7 mouse cellular contexts compared by ENCODE assay signal in the genomic region with DNA sequence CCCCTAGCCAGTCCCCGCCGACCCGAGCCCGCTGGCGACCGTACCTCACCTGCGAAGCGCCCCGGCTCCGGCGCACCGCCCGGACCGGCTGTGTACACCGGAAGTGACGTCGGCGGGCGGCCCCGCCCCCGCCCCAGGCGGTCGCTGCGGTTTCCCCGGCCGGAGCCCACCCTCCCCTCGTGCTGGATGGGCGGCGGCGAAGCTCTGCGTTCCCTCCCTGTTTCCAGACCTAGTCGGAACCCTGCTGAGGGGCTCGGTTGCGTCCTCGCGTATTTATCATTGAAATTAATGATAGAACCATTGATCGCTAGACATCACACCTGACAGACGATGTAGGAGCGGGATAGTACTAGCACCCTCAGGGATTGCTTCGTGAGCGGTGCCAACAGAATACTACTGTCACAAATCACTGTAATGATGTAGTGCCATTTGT. TPM values are rescaled to one million over a fixed set of nuclear protein-coding genes. Genes with fewer than 3 reads are reported as not detected.
DNase-seq lines count a peak whose midpoint lies in the region; ATAC-seq lines count a peak whose summit lies in the region.

A gene (minus strand): TSS at position 109 of the 433 bp plus-strand sequence.

- DNase-seq in adrenal gland, adult 8-10 months = peak; percentile 78
- DNase-seq in embryo, embryonic 9.5 days (ENCODE audit: extremely low spot score) = peak; percentile 91
- DNase-seq in kidney, adult 11 months = peak; percentile 77
- peak; percentile 95 for DNase-seq in limb, embryonic 10.5 days (ENCODE audit: low spot score)
- peak; percentile 80 for DNase-seq in spleen, adult 12 weeks (ENCODE audit: low spot score)

- H3K9ac ChIP-seq in midbrain, embryonic 13.5 days (replicated peaks) = peak within 1 kb of the TSS; percentile 96

- peak within 1 kb of the TSS; percentile 97 for H3K4me3 ChIP-seq in limb, embryonic 10.5 days
- H3K4me3 ChIP-seq in midbrain, embryonic 13.5 days (replicated peaks) = peak within 1 kb of the TSS; percentile 94

- H3K9me3 ChIP-seq in limb, embryonic 10.5 days (replicated peaks) = no peaks in the 10 kb centered on the region
- no peaks in the 10 kb centered on the region for H3K9me3 ChIP-seq in midbrain, embryonic 13.5 days

- WGBS in limb, embryonic 10.5 days = under 1% methylated on average over 40 of the region's 41 CpGs
- 0% methylated on average over 35 of the region's 41 CpGs for WGBS in midbrain, embryonic 13.5 days

- peak within 1 kb of the TSS; percentile 92 for H3K27ac ChIP-seq in limb, embryonic 10.5 days
- H3K27ac ChIP-seq in midbrain, embryonic 13.5 days = peak within 1 kb of the TSS; percentile 91

- ATAC-seq in granulocyte monocyte progenitor cell, adult 5-6 weeks (replicated peaks; ENCODE audit: poor library complexity, severe bottlenecking) = peak; percentile 90
- ATAC-seq in midbrain, embryonic 13.5 days = peak; percentile 93

- peaks cover 8% of the 10 kb centered on the region for H3K4me1 ChIP-seq in limb, embryonic 10.5 days
- H3K4me1 ChIP-seq in midbrain, embryonic 13.5 days (replicated peaks) = peaks cover 14% of the 10 kb centered on the region

- no peaks in the 10 kb centered on the region for H3K27me3 ChIP-seq in limb, embryonic 10.5 days (ENCODE audit: low read depth, poor library complexity, severe bottlenecking)
- no peaks in the 10 kb centered on the region for H3K27me3 ChIP-seq in midbrain, embryonic 13.5 days

- no peaks in the 10 kb centered on the region for H3K36me3 ChIP-seq in limb, embryonic 10.5 days
- no peaks in the 10 kb centered on the region for H3K36me3 ChIP-seq in midbrain, embryonic 13.5 days

- peak within 1 kb of the TSS; percentile 84 for H3K4me2 ChIP-seq in midbrain, embryonic 13.5 days (replicated peaks)

RNA-seq across cellular contexts. Expression of the gene that starts here (rescaled TPM):
- total RNA-seq in adrenal gland, adult 8-10 months (2022) = 10 to 100 TPM; 48.5 to 74.7 (median 62.8) TPM
- total RNA-seq in granulocyte monocyte progenitor cell, adult 5-6 weeks (2014; fragmentation: Nextera tagmentation) = 7.2 and 10.5 TPM in 2 replicates
- 9.2 and 12.5 TPM in 2 replicates for total RNA-seq in granulocyte monocyte progenitor cell, adult 5-6 weeks (2017)
- polyA plus RNA-seq in limb, embryonic 10.5 days (2016; fragmentation: Nextera tagmentation; extraction: Ambion mirVana) = 22.8 and 27.2 TPM in 2 replicates
- 26.9 and 29.3 TPM in 2 replicates for polyA plus RNA-seq in midbrain, embryonic 13.5 days (2015; fragmentation: Nextera tagmentation; extraction: Ambion mirVana)

Comparison
In these comparisons a context has a peak if more than half of its experiments do, and no peak if none do; other contexts are left out.
1. Peak in every context shown above with its lines: DNase-seq, ATAC-seq, H3K4me3 ChIP-seq and H3K27ac ChIP-seq.